Mouse (Mus musculus): ENCODE data around the gene Pum3. TPM values are rescaled to one million over a fixed set of nuclear protein-coding genes. Genes with fewer than 3 reads are reported as not detected.
"Not testable (repeated sequence)": the region's sequence is repeated elsewhere in the genome, so short reads cannot be mapped to it uniquely, and the experiment has no call there.

The Pum3 gene
- total RNA-seq, 2 experiments from 2014 or later: 43.9 to 45.2 TPM

- no peak for DNase-seq (ENCODE audit: low spot score in 2 of 2)
Measured at GRCm38 (mm10) chr19:27396719-27397118, 32.9 kb downstream of the Pum3 start.

GRCm38 (mm10) chr19:27395936-27396335, 33.7 kb downstream of the Pum3 start:
- intact Hi-C loops (cut with DNase I): loop anchor here (5.0 kb wide), 1 partner anchor 129 kb away; no protein-coding TSS in a partner anchor
- no peak for DNase-seq (ENCODE audit: low spot score in 2 of 2)

More at GRCm38 (mm10) chr19:27396719-27397118, 32.9 kb downstream of the Pum3 start:
- intact Hi-C loops (cut with DNase I): loop anchor here (5.0 kb wide), 1 partner anchor 129 kb away; no protein-coding TSS in a partner anchor

- intact Hi-C loops (cut with DNase I): loop anchor here (5.0 kb wide), 1 partner anchor 128 kb away; no protein-coding TSS in a partner anchor
- no peak for DNase-seq (ENCODE audit: low spot score in 2 of 2)
Measured at GRCm38 (mm10) chr19:27395481-27395880, 34.1 kb downstream of the Pum3 start.

- intact Hi-C loops (cut with DNase I): no loop called here
- no peak for DNase-seq (ENCODE audit: low spot score in 2 of 2)
Measured at GRCm38 (mm10) chr19:27394341-27394990, 35.2 kb downstream of the Pum3 start.

- intact Hi-C loops (cut with DNase I): no loop called here
- no peak for DNase-seq (ENCODE audit: low spot score in 2 of 2)
Measured at GRCm38 (mm10) chr19:27392431-27392830, 37.2 kb downstream of the Pum3 start.

GRCm38 (mm10) chr19:27391344-27391743, 38.3 kb downstream of the Pum3 start:
- intact Hi-C loops (cut with DNase I): no loop called here
- peak in 1 of 2 experiments; percentile 66 for DNase-seq (ENCODE audit: low spot score in 2 of 2)

GRCm38 (mm10) chr19:27389566-27389965, 40.1 kb downstream of the Pum3 start:
- not testable (repeated sequence) for DNase-seq (ENCODE audit: low spot score in 2 of 2)
- intact Hi-C loops (cut with DNase I): loop anchor here (10.0 kb wide), 1 partner anchor 655 kb away; no protein-coding TSS in a partner anchor

- intact Hi-C loops (cut with DNase I): loop anchor here (10.0 kb wide), 1 partner anchor 651 kb away; no protein-coding TSS in a partner anchor
- no peak for DNase-seq (ENCODE audit: low spot score in 2 of 2)
Measured at GRCm38 (mm10) chr19:27385304-27385703, 44.3 kb downstream of the Pum3 start.

GRCm38 (mm10) chr19:27383266-27383665, 46.4 kb downstream of the Pum3 start:
- DNase-seq (ENCODE audit: low spot score in 2 of 2): no peak
- intact Hi-C loops (cut with DNase I): loop anchor here (10.0 kb wide), 1 partner anchor 648 kb away; no protein-coding TSS in a partner anchor

GRCm38 (mm10) chr19:27382131-27382530, 47.5 kb downstream of the Pum3 start:
- peak in 1 of 2 experiments; percentile 32 for DNase-seq (ENCODE audit: low spot score in 2 of 2)
- intact Hi-C loops (cut with DNase I): loop anchor here (10.0 kb wide), 1 partner anchor 647 kb away; no protein-coding TSS in a partner anchor

- intact Hi-C loops (cut with DNase I): loop anchor here (10.0 kb wide), 1 partner anchor 645 kb away; no protein-coding TSS in a partner anchor
- DNase-seq (ENCODE audit: low spot score in 2 of 2): no peak
Measured at GRCm38 (mm10) chr19:27379712-27380401, 49.8 kb downstream of the Pum3 start.

- intact Hi-C loops (cut with DNase I): no loop called here
- DNase-seq (ENCODE audit: low spot score in 2 of 2): no peak
Measured at GRCm38 (mm10) chr19:27370784-27371183, 58.8 kb downstream of the Pum3 start.

- intact Hi-C loops (cut with DNase I): no loop called here
Measured at GRCm38 (mm10) chr19:27370174-27370573, 59.5 kb downstream of the Pum3 start.

GRCm38 (mm10) chr19:27369461-27370135, 60.0 kb downstream of the Pum3 start:
- intact Hi-C loops (cut with DNase I): no loop called here
- DNase-seq (ENCODE audit: low spot score in 2 of 2): no peak

More at GRCm38 (mm10) chr19:27370174-27370573, 59.5 kb downstream of the Pum3 start:
- no peak for DNase-seq (ENCODE audit: low spot score in 2 of 2)

- no peak for DNase-seq (ENCODE audit: low spot score in 2 of 2)
- intact Hi-C loops (cut with DNase I): no loop called here
Measured at GRCm38 (mm10) chr19:27366113-27366746, 63.4 kb downstream of the Pum3 start.

GRCm38 (mm10) chr19:27364521-27364931, 65.1 kb downstream of the Pum3 start:
- intact Hi-C loops (cut with DNase I): no loop called here
- DNase-seq (ENCODE audit: low spot score in 2 of 2): no peak

GRCm38 (mm10) chr19:27363891-27364290, 65.7 kb downstream of the Pum3 start:
- no peak for DNase-seq (ENCODE audit: low spot score in 2 of 2)
- intact Hi-C loops (cut with DNase I): no loop called here

- intact Hi-C loops (cut with DNase I): no loop called here
- DNase-seq (ENCODE audit: low spot score in 2 of 2): no peak
Measured at GRCm38 (mm10) chr19:27360381-27360780, 69.2 kb downstream of the Pum3 start.

- DNase-seq (ENCODE audit: low spot score in 2 of 2): peak; percentile 17 to 65
- intact Hi-C loops (cut with DNase I): no loop called here
Measured at GRCm38 (mm10) chr19:27351700-27352099, 77.9 kb downstream of the Pum3 start.
